Mouse (Mus musculus) ES-Bruce4 (cell line): ENCODE measurements at regions not wholly inside any gene's neighbourhood (a gene's known extent, or its start where the extent isn't known, plus 50 kb on each side); places are given as distances from the start of the nearest gene placed in this dataset.

Experiments used
- CTCF ChIP-seq: IDR thresholded peaks from one replicate; pipeline ENCODE4 v1.8.1; 2011; ENCODE audit warnings: low read depth, low read length
- POLR2A ChIP-seq: IDR thresholded peaks from one replicate; pipeline ENCODE4 v1.8.1; 2011; ENCODE audit warnings: low read length; ENCODE audit not compliant: insufficient read depth

GRCm38 (mm10) chr16:21339061-21339459, 83.9 kb upstream of the Vps8 start:
- TF ChIP-seq POLR2A (no peak), CTCF (no peak)
